Mouse (Mus musculus) urinary bladder, adult 2 months (tissue): ENCODE results near the gene Ankrd54. TPM values are rescaled to one million over a fixed set of nuclear protein-coding genes. Genes with fewer than 3 reads are reported as not detected.
A peak's percentile ranks its signal among the peaks of the same experiment; 100 is the strongest.

Experiments
- DNase-seq: peaks from one replicate; pipeline ENCODE4 v3.0.0; 2022; ENCODE audit warnings: low spot score
- polyA plus RNA-seq: library from polyadenylated mRNA; depleted of rRNA; stranded (reverse); fragments of >200 nt; gene quantifications from 2 replicates; pipeline ENCODE4 v1.2.3, GENCODE M21; 2012

Gene Ankrd54
- polyA plus RNA-seq, 1 experiment, result 26.0 TPM

DNA sequence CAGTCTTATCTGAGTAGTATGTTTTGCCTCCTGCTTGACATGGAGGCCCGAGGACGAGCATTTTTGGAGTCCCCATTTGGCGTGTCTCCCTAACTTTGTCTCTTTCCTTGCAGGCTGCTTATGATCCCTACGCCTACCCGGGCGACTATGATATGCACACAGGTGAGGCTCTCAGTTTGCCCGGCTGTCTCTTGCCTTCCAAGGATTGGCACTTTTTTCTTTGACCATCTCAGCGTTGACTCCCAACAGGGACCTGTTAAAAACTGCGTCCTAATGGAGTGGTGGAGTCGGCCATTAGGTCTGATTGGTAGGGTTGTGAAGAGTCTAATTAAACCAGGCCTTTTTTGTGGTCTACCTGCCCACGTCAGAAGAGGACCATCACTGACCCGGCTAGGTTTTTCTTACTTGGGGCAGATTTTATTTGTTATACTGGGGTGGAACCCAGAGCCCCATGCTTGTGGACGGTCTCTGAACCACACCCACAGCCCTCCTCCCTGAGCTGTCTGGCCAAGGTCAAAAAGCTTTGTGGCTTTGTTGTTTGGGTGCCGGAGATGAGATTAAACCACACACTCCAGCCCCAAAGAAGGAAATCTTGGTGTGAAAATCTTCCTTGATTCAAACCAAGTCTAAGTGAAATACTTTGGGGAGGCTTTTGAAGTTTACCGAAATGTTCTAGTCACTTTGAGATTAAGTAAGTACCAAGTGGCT, 13.1 kb upstream of the Ankrd54 start:
- DNase-seq, result no peak

- DNase-seq, result peak; percentile 75
Observed at GRCm38 (mm10) chr15:79074913-79075532, 12.3 kb upstream of the Ankrd54 start, which contains the start of gene Eif3l. TSS of gene Eif3l (plus strand) at chr15:79075179.

GRCm38 (mm10) chr15:79074446-79074845, 11.8 kb upstream of the Ankrd54 start:
- no peak for DNase-seq

DNA sequence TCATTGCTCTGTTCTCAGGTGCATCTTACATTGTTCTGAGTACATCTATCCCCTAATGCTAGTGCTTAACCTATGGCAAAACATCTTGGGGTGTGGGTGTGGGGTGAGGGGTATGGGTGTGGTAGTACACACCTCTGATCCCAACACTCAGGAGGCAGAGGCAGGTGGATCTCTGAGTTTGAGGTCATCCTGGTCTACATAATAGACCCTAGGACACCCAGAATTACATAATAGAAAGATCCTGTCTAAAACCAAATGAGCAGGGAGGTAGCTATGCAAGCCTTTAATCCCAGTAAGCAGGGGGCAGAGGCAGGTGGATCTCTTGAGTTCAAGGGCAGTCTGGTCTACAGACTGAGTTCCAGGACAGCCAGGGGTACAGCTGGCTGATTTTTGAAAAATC, 11.1 kb upstream of the Ankrd54 start:
- DNase-seq, result no peak

GRCm38 (mm10) chr15:79071117-79072039, 8.7 kb upstream of the Ankrd54 start:
- no peak for DNase-seq

DNA sequence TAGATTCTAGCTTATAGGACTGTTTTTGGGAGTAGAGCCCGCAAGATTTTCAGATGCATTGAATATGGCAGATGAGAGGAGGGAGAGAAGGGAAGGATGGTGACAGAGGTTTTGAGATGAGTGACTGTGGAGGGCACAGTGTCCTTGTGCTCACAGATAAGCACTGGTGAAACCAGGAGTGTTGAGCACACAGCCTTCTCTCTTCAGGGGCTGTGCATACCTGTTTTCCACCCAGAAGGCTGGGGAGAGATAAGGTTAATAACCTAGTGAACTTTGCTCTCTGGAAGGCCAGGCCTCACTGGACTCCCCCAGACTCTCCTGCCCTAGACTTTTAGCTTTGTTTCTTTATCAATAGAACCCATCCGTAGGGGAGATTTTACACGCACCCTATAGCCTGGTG, 5.7 kb upstream of the Ankrd54 start:
- no peak for DNase-seq

DNA sequence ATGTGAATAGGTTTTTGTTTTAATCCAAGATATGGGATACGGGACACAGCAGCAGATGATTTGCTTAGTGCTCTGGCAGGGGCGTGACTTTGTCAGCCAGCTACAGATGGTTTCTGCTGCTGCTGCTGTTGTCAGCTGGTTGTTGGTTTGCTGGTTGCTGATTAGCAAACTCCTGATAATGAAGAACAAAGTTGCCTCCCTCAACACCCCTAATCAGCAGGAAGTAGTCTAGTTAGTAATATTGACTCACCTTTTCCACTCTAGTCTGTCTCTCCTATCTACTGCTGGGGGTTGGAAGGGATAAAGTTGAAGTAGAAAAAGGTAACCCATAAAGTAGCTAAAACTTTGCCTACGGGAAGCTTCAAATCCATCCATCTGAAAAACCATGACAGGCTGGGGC, 4.9 kb upstream of the Ankrd54 start:
- no peak for DNase-seq

GRCm38 (mm10) chr15:79066276-79066675, 3.6 kb upstream of the Ankrd54 start:
- DNase-seq, result no peak

- no peak for DNase-seq
Observed at GRCm38 (mm10) chr15:79065086-79065770, 2.5 kb upstream of the Ankrd54 start.

GRCm38 (mm10) chr15:79063160-79063740, 557 bp upstream of the Ankrd54 start:
- DNase-seq, result no peak

DNA sequence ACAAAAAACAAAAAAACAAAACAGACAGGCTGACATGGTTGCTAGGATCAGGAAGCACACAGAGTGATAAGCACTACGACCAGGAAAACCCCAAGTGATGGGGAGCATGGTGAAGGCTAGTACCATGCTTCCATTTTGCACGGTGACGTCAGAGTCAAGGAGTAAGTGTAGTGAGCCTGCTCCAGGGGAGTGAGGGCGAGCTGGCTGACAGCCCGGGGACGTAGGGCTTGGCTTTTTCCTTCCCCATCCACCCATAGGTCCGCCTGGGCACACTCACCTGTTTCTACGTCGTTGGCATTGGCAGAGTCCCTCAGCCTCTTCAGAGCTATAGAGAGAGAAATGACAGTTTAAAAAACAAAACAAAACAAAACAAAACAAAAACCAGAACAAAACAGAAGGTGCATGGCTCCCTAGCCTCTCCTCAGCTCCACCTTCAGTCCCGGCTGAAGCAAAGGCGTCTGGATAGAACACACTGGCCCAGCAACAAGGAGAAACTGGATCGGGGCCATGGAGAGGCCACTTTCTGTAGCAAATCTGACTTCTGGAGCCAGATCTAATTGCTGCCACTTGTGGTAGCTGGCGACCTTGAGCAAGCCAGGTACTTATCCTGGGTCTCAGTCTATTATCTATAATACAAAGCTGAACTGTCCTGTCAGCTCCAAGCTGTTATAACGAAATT, 1.7 kb downstream of the Ankrd54 start:
- DNase-seq, result no peak

- no peak for DNase-seq
Observed at GRCm38 (mm10) chr15:79057850-79058249, 4.8 kb downstream of the Ankrd54 start.

GRCm38 (mm10) chr15:79056601-79057000, 6.1 kb downstream of the Ankrd54 start:
- no peak for DNase-seq

DNA sequence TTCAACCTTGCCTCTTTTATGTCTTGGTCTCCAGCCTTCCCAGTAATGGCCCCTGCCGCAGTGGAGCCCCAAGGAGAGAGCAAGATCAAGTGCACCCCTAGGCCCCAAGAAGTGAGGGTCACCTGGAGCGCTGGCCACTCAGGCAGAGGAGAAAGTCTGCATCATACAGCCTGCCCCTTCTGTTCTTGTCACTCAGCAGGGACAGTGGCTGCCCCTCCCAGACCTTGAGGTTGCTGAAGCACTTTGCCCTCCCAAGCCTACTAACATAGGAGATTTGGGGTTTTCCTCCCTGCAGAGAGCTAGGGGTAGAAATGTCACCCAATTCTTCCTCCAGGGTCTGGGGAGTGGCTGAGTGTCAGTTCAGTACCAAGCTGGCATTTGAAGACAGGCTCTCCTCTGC, 10.3 kb downstream of the Ankrd54 start:
- DNase-seq, result no peak

GRCm38 (mm10) chr15:79051461-79052360, 11.0 kb downstream of the Ankrd54 start:
- no peak for DNase-seq

DNA sequence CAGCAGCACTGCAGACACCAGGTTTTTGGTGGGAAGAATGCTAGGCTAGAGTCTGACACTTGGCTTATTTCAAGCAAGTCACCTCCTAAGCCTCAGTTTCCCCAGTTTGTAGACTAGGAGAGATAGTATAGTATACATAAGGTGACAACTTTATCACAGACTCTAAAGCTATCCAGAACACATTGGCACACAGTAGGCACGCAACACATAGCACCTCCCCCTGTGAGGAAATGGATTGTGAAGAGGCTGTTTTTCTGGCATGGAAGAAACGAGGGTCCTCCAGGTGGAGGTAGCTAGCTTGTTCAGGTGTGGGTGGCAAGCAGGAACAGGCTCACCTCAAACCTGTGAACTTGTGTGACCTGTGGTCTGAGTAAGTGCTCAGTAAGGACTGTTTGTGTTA, 11.7 kb downstream of the Ankrd54 start:
- DNase-seq, result no peak

- no peak for DNase-seq
Observed at GRCm38 (mm10) chr15:79050160-79050845, 12.4 kb downstream of the Ankrd54 start.

DNA sequence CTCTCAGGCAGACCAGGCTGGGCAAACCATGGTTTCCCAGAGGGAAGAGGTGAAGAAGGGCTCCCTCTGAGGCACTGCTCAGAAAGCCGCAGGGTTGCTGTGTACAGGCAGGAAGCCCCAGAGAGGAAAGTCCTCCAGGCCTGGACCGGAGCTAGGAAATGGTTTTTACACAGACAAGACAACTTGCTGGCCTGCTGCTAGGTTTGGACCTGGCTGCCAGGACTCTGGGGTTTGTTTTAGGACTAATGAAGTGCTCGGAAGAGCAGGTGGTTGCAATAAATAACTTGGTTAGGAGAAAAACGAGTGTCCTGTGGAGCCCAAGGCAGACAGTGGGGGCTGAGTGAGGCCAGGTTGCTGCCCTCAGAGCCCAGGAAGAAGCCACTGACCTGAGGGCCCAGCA, 14.5 kb downstream of the Ankrd54 start:
- DNase-seq, result no peak

DNA sequence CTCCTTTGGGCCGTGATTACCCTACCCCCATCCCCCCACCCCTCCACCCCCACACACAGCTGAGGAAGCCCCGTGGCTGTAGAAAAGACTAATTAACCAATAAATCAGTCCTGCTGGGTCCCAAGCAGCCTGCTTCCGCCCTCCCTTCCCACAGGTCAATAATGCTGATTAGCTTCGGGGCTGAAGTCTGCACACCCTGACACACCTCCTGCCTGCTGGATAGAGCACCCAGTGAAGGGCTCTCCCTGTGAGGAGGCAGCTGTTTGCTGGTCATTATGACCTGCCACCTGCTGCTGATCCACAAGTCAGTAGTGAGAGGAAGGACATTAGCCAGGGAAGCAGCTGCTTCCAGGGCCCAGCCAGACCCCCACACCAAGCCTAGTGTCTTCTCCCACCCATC, 17.9 kb downstream of the Ankrd54 start:
- DNase-seq, result no peak
